Mouse (Mus musculus): ENCODE measurements around the gene Hdac9.
"Not testable (repeated sequence)": the region's sequence is repeated elsewhere in the genome, so short reads cannot be mapped to it uniquely, and the experiment has no call there.

The Hdac9 gene

DNA sequence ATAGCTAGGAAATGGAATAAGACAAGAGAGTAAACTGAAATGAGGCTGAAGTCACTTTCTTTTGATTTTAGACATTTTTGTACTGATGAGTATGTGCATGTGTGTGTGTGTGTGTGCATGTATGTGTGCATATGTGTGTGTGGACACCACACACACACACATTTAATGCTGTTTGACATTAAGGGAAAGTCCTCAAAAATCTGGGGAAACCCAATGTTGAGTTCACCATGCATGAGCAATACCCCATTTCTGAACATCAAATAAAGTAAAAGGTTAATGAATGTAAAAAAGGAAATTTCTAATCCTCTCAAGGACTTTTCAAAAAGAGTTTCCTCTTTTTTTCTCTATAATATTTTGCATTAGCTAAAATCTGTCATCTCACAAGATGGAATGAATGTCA lies 427.3 kb downstream of the Hdac9 start:
- no peak for DNase-seq (ENCODE audit: low spot score)

DNA sequence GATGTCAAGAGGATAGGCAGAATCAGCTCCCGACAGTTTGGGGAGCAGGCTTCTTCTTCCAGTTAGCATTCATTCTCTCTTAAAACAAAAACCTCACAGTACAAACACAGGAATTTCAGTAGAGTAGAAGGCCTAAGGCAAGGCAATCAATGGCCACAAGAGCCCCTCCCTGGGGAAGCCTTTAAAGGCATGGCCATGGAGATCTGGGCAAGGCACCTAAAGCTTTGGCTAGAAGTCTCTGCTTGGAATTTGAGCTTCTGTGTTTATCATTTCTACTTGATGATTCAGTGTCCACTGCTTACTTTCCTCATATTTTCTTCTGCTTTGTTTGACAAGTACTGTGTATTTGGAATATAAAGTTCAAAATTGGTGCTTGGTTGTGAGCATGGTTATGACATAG lies 429.2 kb downstream of the Hdac9 start:
- DNase-seq (ENCODE audit: low spot score): no peak

DNA sequence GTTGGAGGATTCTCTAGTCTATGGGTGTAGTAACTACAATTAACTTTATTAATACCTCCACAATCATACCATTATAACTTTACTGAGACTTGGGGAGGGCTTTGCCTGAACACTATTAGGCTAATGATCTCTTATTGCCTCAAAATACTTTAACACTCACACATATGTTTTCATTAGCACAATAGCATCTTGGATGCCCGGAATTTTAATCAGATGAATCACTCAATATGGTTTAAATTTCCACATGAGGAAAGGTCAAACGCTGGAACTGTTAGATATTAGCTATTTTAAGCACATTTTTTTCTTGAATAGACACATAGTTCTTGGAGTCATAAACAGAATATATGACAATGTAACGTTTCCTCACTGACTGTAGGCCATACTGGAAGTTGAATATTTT lies 429.9 kb downstream of the Hdac9 start:
- no peak for DNase-seq (ENCODE audit: low spot score)

DNA sequence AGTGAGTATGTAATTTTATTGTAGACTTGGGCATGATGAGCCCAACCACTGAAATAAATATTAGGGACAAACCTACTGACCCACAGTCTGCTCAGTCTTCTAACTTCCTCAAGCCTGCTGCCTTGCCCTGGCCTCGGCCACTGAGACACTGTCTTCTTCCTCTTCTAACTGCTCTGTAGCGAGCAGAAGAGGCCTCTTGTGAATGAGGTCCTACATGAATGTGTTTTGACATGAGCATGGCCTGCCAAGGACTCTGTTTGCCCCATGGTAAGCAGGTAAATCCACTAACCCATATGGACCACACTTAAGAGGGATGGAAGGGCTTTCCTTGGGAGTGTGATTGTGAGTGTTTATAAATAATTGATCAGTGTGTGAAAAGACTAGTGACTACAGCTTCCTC lies 430.9 kb downstream of the Hdac9 start:
- DNase-seq (ENCODE audit: low spot score): no peak

- DNase-seq (ENCODE audit: low spot score): no peak
These were observed 435.2 kb downstream of the Hdac9 start for GRCm38 (mm10) chr12:34481702-34482101.

GRCm38 (mm10) chr12:34472949-34473651 lies 443.8 kb downstream of the Hdac9 start:
- DNase-seq (ENCODE audit: low spot score): no peak

DNA sequence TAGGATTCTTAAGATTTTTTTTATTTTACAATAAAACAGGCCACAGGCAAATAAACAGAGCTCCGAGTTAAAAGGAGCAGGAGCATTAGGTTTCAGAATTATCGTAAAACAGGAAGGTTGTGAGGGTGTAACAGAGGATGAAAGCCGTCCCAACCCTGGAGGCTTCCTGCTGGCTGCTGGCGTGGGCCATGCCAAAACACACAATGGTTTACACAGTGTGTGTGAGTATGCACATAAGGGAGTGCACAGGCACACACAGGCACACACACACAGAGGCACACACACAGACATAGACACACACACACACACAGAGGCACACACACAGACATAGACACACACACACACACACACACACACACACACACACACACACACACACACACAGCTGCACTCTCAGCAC lies 444.4 kb downstream of the Hdac9 start:
- no peak for DNase-seq (ENCODE audit: low spot score)

- no peak for DNase-seq (ENCODE audit: low spot score)
These were observed 455.2 kb downstream of the Hdac9 start for GRCm38 (mm10) chr12:34461728-34462127.

- no peak for DNase-seq (ENCODE audit: low spot score)
These were observed 464.3 kb downstream of the Hdac9 start for GRCm38 (mm10) chr12:34452643-34453042.

- DNase-seq (ENCODE audit: low spot score): no peak
These were observed 465.7 kb downstream of the Hdac9 start for GRCm38 (mm10) chr12:34451198-34451597.

- DNase-seq (ENCODE audit: low spot score): not testable (repeated sequence)
These were observed 472.2 kb downstream of the Hdac9 start for GRCm38 (mm10) chr12:34444724-34445123.

- DNase-seq (ENCODE audit: low spot score): no peak
These were observed 476.0 kb downstream of the Hdac9 start for GRCm38 (mm10) chr12:34440930-34441329.

GRCm38 (mm10) chr12:34432919-34433318 lies 484.0 kb downstream of the Hdac9 start:
- DNase-seq (ENCODE audit: low spot score): no peak

- DNase-seq (ENCODE audit: low spot score): no peak
These were observed 484.4 kb downstream of the Hdac9 start for GRCm38 (mm10) chr12:34432461-34432860.

GRCm38 (mm10) chr12:34431832-34432231 lies 485.1 kb downstream of the Hdac9 start:
- no peak for DNase-seq (ENCODE audit: low spot score)

GRCm38 (mm10) chr12:34425468-34425867 lies 491.4 kb downstream of the Hdac9 start:
- no peak for DNase-seq (ENCODE audit: low spot score)

GRCm38 (mm10) chr12:34408139-34408538 lies 508.8 kb downstream of the Hdac9 start:
- DNase-seq (ENCODE audit: low spot score): no peak

DNA sequence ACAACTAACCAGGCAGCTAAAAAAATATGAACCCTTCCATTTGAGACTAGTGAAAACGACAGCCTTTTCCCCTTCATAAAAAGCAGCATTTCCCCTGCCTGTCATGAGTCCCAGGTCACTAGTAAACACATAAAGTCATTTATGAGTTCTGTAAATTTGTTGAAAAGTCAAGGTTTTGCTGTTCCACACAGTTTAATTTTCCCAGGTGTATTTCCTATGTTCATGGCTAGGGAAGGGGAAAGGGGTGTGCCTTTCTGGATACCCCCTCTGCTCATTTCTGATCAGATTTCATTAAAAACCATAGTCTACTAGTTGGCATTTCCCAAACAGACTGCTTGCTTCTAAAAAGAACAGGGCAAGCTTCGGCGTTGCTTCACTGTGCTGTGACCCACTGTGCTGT lies 509.8 kb downstream of the Hdac9 start:
- no peak for DNase-seq (ENCODE audit: low spot score)

DNA sequence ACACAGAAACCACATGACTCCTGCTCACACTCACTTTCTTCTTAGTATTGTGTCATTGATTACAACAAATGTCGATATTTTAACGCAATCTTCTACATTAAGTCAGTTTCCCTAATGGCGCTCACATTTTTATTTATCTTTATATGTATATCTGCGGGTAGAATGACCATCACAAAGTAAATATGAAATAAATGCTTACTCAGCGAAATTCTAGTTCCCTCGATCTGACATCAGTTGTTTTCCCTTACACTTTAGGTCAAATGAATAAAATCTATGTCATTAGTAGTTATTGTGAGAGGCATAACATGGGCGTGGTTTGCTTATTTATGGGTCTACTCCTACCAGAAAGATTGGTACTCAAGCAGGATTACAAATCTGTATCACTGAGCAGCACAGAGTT lies 514.8 kb downstream of the Hdac9 start:
- no peak for DNase-seq (ENCODE audit: low spot score)

DNA sequence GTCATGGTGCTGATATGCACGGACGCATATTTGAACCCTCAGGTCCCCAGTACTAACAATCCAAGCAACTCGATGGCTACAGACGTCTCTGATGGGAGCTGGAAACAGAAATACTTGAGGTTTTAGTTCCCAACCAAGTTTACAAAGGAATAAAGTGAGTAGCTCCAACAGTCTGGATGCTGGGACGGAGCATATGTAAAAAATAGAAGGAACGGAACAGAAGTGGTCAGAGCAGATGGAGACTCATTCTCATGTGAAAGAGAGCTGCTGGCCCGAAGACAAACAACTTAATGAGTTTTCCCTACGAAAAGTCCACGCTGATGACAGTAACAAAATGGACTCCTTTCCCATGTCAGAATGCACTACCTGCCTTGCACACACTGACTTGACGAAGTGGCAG lies 518.3 kb downstream of the Hdac9 start:
- no peak for DNase-seq (ENCODE audit: low spot score)

DNA sequence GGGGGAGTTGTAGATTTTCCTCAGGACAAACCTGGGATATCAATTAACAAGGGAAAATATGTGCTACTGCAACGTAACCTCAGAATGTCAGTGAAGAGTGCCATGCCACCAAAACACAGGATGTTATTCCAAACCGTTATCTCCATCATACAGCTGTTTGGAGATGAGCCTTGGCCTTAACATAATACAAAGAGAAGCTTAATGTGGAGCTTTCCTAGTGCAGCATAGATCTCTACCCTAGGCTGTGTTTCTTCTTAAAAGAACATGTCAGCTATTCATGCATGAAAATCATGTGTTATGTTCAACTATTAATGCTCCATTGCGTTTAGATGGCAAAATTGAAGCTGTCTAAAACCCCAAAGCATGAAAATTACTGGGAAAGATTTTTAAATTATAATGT lies 522.6 kb downstream of the Hdac9 start:
- DNase-seq (ENCODE audit: low spot score): no peak

DNA sequence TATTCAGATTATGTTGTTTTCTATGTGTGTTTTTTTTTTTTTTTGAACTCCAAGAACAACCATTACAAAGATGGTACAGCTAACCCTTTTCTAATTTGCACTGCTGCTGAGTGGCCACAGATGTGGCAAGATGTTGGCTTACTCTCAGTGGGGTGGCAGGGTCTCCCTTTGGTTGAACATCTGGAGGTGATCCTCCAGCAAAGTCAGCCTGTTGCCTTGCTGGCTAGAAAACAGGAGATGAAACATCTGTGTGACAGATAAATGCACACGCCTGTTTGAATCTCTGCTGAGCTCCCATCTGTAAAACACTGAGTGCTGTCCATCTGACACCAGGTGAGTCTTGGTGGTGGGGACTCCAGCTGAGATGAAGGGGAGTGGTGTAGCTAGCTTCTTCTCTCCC lies 537.2 kb downstream of the Hdac9 start:
- no peak for DNase-seq (ENCODE audit: low spot score)

GRCm38 (mm10) chr12:34378637-34379036 lies 538.3 kb downstream of the Hdac9 start:
- no peak for DNase-seq (ENCODE audit: low spot score)

DNA sequence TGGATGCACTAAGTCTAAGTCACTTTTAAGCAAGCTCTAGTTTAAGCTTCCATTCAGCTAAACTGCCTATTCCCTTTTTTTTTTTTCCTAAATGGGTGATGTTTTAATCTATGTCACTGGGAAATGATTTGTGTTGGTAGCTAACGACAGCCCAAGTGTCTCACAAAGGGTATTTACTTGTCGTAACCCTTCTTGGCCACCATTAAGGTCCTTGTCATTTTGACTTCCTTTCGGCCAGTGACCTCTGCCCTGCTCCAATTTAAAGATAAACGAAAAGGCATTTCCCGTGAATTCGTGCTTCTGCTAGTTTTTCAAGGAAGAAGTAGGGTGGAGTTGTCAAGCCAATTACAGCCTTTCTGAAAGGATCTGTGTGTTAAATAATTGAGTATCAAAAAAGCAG lies 565.0 kb downstream of the Hdac9 start:
- DNase-seq (ENCODE audit: low spot score): no peak

DNA sequence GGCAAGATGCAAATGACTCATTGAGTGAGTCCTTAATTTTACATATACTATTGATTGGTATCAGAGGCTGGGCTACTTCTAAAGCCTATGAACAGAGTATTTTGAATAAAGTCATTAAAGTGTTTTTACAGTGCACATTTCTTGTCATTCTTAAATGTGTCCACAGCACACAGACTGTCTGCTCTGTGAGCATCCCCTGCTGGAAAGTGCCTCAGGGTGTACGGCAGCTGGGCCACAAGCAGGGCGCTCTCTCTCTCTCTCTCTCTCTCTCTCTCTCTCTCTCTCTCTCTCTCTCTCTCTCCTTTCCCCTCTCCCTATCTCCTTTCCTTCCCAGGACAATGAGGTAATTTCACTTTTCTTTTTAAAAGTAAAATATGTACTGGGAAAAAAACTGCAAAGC lies 569.4 kb downstream of the Hdac9 start:
- DNase-seq (ENCODE audit: low spot score): no peak
